Mouse (Mus musculus) left cerebral cortex, adult 18-20 months (tissue): ENCODE measurements at regions not wholly inside any gene's neighbourhood (a gene's known extent, or its start where the extent isn't known, plus 50 kb on each side); places are given as distances from the start of the nearest gene placed in this dataset.

Experiments
- DNase-seq, 2 experiments: peaks; one replicate each; pipeline ENCODE4 v3.0.0; 2021 to 2022; ENCODE audit warnings: low spot score in 2 of 2, mixed read lengths in 1 of 2

DNA sequence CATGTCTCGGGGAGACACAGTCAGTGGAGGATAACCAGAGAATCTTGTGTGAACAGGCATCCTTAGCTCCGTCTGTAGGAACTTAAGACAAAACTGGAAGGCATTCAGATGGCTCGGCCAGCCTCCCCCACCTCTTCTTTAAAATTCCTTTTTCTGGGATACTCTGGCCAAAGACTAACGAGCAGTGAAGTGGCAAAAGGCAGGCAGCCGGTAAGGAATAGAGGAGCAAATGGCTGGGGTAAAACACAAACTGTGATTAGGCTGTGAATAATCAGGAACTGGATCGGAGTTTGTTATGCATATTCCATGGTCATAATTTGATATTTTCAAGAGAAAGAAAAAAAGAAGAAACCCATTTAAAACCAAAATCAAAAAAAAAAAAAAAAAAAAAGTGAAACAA lies 287.8 kb upstream of the Vrk2 start:
- DNase-seq = no peak
